Mouse (Mus musculus) hematopoietic stem cell, adult 5-6 weeks (primary cell): ENCODE measurements around the gene Gm45808. TPM values are rescaled to one million over a fixed set of nuclear protein-coding genes. Genes with fewer than 3 reads are reported as not detected.

Experiments
- ATAC-seq, 2 experiments: fragments of 125-278 bp in 1 of 2; replicated peaks in 1 of 2; 2 replicates each; pipeline ENCODE4 v1.8.0; 2016 to 2017; ENCODE audit warnings: inconsistent platforms in 2 of 2, mild to moderate bottlenecking in 2 of 2, moderate number of reproducible peaks in 2 of 2, low read depth in 1 of 2, moderate TSS enrichment in 1 of 2; ENCODE audit not compliant: low FRiP score in 2 of 2, poor library complexity in 2 of 2, severe bottlenecking in 2 of 2, insufficient read depth in 1 of 2, low TSS enrichment in 1 of 2
- total RNA-seq: library from RNA; stranded (forward); fragments of 172-1452, 232-1000 nt; gene quantifications from 2 replicates; pipeline ENCODE4 v1.2.3, GENCODE M21; 2017

Gm45808 gene
- total RNA-seq, 1 experiment from 2014 or later = not detected

DNA sequence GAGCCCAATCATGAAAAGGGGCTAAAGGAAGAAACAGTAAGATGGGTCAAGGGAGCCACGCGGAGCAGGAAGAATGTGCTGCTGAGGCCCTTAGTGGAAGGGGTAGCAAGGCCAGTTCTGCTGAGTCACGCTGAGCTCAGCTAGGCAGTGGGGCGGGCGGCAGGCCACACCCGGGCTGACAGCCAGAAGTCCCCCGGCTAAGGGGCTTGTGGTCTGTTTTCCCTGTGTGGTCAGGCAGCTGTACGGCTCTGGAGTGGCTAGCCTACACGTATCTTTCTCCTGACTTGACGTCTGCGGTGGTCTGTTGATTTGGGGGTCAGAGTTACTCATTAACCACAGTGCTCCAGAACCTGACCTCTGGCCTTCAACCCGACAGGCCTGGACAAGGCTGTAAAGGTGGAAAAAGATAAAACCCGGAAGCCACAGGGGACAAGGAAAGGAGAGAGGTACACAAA, 25.7 kb downstream of the Gm45808 start:
- ATAC-seq = peak; percentile 61 to 70

DNA sequence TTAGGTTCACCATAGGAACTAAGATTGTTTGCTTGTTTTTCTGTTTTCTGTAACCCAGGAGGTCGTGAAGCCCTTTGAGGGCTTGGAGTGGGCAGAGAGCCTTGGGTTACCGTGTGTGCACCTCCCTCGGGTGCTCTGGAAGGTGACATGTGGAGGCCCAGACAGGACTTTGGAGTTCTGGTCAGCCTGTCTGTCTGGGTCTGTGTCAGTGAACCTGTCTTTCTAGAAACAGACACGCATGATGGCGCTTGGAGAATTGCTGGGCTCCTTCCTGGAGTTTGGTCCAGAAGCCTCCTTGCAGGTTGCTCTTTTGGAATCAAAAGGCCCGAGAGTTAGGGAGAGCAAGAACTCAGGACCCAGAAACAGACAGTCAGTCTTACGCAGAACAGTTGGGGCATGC, 26.2 kb downstream of the Gm45808 start:
- ATAC-seq = no peak

DNA sequence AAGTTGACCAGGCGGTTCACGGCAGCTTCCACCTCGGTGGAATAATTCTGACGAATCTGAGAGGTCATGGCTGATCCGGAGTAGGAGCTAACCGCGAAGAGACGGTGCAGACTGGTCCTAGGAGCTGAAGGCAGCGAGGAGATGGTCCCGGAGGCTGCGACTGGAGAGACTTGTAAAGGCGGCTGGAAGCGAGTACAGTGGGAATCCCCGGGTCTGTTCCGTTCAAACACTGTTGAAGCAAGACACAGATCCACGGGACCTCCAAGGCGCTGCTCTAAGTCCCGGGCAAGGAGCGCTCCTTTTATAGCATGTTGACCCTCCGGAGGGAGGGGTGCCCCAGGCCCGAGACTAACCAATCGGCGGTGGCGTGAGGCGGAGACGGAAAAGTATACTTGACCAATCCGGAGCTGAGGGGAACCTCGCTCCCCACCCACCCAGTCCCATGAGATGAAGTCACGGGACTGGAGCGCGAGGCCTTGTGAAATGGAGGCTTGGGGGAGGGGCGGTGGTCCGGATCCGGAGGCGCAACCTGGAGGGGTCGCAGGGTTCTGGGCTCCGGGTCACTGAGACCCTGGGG, 27.0 kb downstream of the Gm45808 start, which contains the start of gene Ftl1:
Gene Ftl1, minus strand, starts transcription at position 321 of the 577 bp plus-strand sequence.
- ATAC-seq = peak; percentile 82 to 86

DNA sequence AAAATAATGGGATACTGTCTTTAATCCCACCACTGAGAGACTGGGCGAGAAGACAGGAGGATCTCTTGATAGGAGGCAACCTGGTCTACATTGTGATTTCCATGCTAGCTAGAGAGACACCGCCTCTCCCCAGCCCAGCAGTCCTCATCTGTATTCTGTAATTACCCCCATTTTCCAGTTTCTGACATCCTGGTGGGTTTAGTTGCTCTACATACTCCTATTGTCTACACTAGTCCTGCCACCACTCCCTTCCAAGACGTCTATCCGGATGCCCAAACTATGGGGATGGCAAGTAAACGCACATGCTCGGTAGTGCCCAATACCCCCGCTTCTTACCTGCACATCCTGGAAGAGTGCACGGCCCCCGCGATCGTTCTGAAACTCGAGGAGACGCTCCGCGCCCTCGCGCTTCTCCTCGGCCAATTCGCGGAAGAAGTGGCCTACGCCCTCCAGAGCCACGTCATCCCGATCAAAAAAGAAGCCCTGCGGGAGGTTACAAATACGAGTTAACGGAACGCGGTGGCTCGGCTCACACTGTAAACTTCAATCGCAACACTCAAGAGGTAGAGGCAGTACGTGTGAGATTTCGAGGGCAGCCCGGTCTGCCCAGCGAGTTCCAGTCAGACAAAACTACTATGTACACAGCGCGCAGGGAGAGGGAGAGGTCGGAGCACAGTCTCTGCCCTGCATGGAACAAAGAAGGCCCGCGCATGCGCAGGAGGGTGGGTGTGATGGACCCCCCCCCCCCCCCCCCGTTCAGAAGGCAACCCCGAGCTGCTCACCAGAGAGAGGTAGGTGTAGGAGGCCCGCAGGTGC, 27.7 kb downstream of the Gm45808 start:
- ATAC-seq = peak in 1 of 2 experiments; percentile 9; a peak in 1 of 4 replicates

GRCm38 (mm10) chr7:45457204-45458060, 29.2 kb downstream of the Gm45808 start:
- ATAC-seq = peak; percentile 9 to 18; a peak in 3 of 4 replicates

GRCm38 (mm10) chr7:45456721-45457203, 29.8 kb downstream of the Gm45808 start:
- ATAC-seq = no peak

- ATAC-seq = no peak
These were observed 30.5 kb downstream of the Gm45808 start for GRCm38 (mm10) chr7:45455932-45456696.

DNA sequence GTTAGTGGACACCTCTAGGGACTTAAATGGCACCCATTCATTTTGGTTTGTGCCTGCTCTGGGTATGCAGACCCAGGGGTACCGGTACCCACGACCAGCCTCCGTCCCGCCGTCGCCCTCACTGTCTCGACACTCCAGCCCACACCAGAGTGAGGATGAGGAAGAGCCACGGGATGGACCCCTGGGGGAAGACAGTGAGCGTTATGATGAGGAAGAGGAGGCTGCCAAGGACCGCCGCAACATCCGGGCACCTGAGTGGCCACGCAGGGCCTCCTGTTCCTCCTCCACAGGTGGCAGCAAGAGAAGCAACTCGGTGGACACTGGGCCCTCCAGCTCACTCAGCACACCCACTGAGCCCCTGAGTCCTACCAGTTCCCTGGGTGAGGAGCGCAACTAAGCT, 31.6 kb downstream of the Gm45808 start:
- ATAC-seq = no peak

- ATAC-seq = peak; percentile 85 to 91
These were observed 35.1 kb downstream of the Gm45808 start for GRCm38 (mm10) chr7:45451344-45451982.

- no peak for ATAC-seq
These were observed 36.6 kb downstream of the Gm45808 start for GRCm38 (mm10) chr7:45449974-45450373.

GRCm38 (mm10) chr7:45447325-45447990, 39.2 kb downstream of the Gm45808 start:
- no peak for ATAC-seq

GRCm38 (mm10) chr7:45446589-45446988, 40.0 kb downstream of the Gm45808 start:
- ATAC-seq = no peak

DNA sequence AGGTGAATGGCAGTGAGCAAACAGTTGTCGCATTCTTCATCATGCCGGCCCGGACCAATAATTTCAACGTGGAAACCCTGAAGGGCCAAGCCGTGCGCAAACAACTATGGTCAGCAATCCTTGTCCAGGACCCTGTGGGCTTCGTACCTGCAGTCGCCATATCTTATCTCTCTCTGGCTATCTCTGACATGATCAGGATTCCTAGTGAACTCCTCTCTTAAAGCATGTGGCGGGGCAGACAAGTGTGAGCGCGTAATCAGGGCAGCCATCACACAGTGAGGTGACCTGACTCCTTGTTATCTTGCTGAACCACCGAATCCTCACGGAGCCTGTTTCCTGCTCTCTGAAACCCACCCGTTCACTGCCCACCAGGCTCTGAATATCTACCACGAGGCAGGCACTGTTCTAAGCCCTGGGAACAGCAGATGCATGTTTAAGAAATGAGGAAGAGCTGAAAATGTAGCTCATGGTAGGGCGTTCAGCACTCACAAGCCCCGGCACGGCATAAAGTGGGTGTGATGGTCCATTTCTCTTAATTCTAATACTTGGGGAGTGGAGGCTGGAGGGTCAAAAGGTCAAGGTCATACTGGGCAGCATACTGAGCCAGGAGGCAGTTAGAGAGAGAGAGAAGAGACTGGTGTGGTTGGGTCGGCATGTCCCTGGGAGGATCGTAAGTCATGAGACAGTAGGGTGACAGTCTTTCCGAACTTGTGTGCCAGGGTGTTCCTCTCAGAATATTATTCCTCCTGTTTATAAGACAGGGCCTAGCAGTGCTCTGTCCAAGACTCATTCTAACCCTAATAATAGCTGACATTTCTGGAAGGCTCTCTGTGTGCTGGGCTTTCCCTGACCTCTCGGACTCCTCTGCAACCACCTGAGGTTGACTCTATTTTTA, 42.8 kb downstream of the Gm45808 start:
- no peak for ATAC-seq

- ATAC-seq = no peak
These were observed 48.9 kb downstream of the Gm45808 start, which contains the start of gene Ruvbl2 for GRCm38 (mm10) chr7:45437521-45438276. Gene Ruvbl2, minus strand, starts transcription at chr7:45438096.
